Comparison of ENCODE assay signal across 18 mouse cellular contexts in genomic region chr13:31506494-31507167, GRCm38 (mm10). TPM values are rescaled to one million over a fixed set of nuclear protein-coding genes. Genes with fewer than 3 reads are reported as not detected.
DNase-seq lines count a peak whose midpoint lies in the region; ATAC-seq lines count a peak whose summit lies in the region.
"Had no signal": no experiment of that assay in that cellular context is flagged by ENCODE, and none has a peak within 500 bp of the region (broad histone marks: within the 10 kb centered on the region; RNA-seq: fewer than 3 reads in every experiment).

No protein-coding gene starts in this region.

- no peak for DNase-seq in heart, adult 9 months (ENCODE audit: low spot score in 2 of 2)
- DNase-seq in urinary bladder, postnatal 14 days (ENCODE audit: low spot score) = peak; percentile 50
- DNase-seq in urinary bladder, postnatal 10 days (ENCODE audit: low spot score) = no peak
- peak; percentile 47 for DNase-seq in lung, postnatal 36 days
- DNase-seq in frontal cortex, postnatal 10 days (ENCODE audit: low spot score in 2 of 2) = no peak
- no peak for DNase-seq in B cell, adult 2 months
- DNase-seq: adrenal gland, postnatal 10 days; gastrocnemius, postnatal 10 days; kidney, postnatal 25 days; thymus, postnatal 14 days had no signal

- H3K36me3 ChIP-seq in heart, embryonic 16.5 days (ENCODE audit: control insufficient read depth, insufficient read depth) = no peaks in the 10 kb centered on the region
- H3K36me3 ChIP-seq in hindbrain, embryonic 12.5 days = no peaks in the 10 kb centered on the region
- H3K36me3 ChIP-seq: lung, embryonic 15.5 days had no signal

- ATAC-seq in heart, embryonic 16.5 days (replicated peaks; ENCODE audit: extremely low read depth, insufficient read depth, low FRiP score) = 0 out of 2 replicates have a peak, but pooled peaks have one; percentile 14
- ATAC-seq in hindbrain, embryonic 12.5 days (ENCODE audit: low FRiP score) = no peak
- ATAC-seq: forebrain, embryonic 13.5 days had no signal

- H3K4me3 ChIP-seq in heart, embryonic 16.5 days (ENCODE audit: low read length) = no peak overlapping the region
- H3K4me3 ChIP-seq in hindbrain, embryonic 12.5 days = no peak overlapping the region
- H3K4me3 ChIP-seq: forebrain, embryonic 13.5 days; lung, embryonic 15.5 days; myocyte had no signal

- no peak overlapping the region for H3K4me2 ChIP-seq in heart, embryonic 16.5 days (ENCODE audit: low read depth, low read length)
- H3K4me2 ChIP-seq in hindbrain, embryonic 12.5 days (replicated peaks) = no peak overlapping the region
- H3K4me2 ChIP-seq: forebrain, embryonic 13.5 days; hindbrain, embryonic 14.5 days; lung, embryonic 15.5 days had no signal

- WGBS in heart, embryonic 16.5 days = 59% methylated on average over 8 of the region's 8 CpGs
- 79% methylated on average over 8 of the region's 8 CpGs for WGBS in hindbrain, embryonic 12.5 days

- no peaks in the 10 kb centered on the region for H3K27me3 ChIP-seq in heart, embryonic 16.5 days (ENCODE audit: control insufficient read depth, insufficient read depth, low read length)
- H3K27me3 ChIP-seq in hindbrain, embryonic 12.5 days = no peaks in the 10 kb centered on the region
- H3K27me3 ChIP-seq: forebrain, embryonic 13.5 days; lung, embryonic 15.5 days had no signal

- no peaks in the 10 kb centered on the region for H3K9me3 ChIP-seq in heart, embryonic 16.5 days (replicated peaks; ENCODE audit: control insufficient read depth, low read length)
- H3K9me3 ChIP-seq in hindbrain, embryonic 12.5 days (replicated peaks) = no peaks in the 10 kb centered on the region
- H3K9me3 ChIP-seq: forebrain, embryonic 13.5 days; lung, embryonic 15.5 days had no signal

- no peak overlapping the region for H3K27ac ChIP-seq in heart, embryonic 16.5 days (ENCODE audit: low read length)
- H3K27ac ChIP-seq in hindbrain, embryonic 12.5 days = no peak overlapping the region
- H3K27ac ChIP-seq: forebrain, embryonic 13.5 days; hindbrain, embryonic 14.5 days; lung, embryonic 15.5 days had no signal

- H3K9ac ChIP-seq in heart, embryonic 16.5 days (ENCODE audit: low read length) = no peak overlapping the region
- no peak overlapping the region for H3K9ac ChIP-seq in hindbrain, embryonic 12.5 days
- H3K9ac ChIP-seq: forebrain, embryonic 13.5 days; hindbrain, embryonic 14.5 days; lung, embryonic 15.5 days had no signal

- no peaks in the 10 kb centered on the region for H3K4me1 ChIP-seq in heart, embryonic 16.5 days (ENCODE audit: control insufficient read depth, insufficient read depth, low read length)
- H3K4me1 ChIP-seq in hindbrain, embryonic 12.5 days = no peaks in the 10 kb centered on the region
- H3K4me1 ChIP-seq: forebrain, embryonic 13.5 days had no signal

RNA-seq across cellular contexts. Expression of gene Foxq1, which starts 49.3 kb away (rescaled TPM):
- polyA plus RNA-seq in heart, embryonic 16.5 days (2015; fragmentation: Nextera tagmentation; extraction: Ambion mirVana) = 0.09 and 0.14 TPM in 2 replicates
- 2.9 and 3.0 TPM in 2 replicates for polyA plus RNA-seq in hindbrain, embryonic 12.5 days (2016; fragmentation: Nextera tagmentation; extraction: Ambion mirVana)

RNA-seq across cellular contexts. Expression of gene A530084C06Rik, which starts 52.5 kb away (rescaled TPM):
- polyA plus RNA-seq in heart, embryonic 16.5 days (2015; fragmentation: Nextera tagmentation; extraction: Ambion mirVana) = not detected in 2 replicates
- not detected in 2 replicates for polyA plus RNA-seq in hindbrain, embryonic 12.5 days (2016; fragmentation: Nextera tagmentation; extraction: Ambion mirVana)
- polyA plus RNA-seq: embryonic facial prominence, embryonic 11.5 days; forebrain, embryonic 13.5 days; hindbrain, embryonic 14.5 days; lung, embryonic 15.5 days; myocyte; spleen, adult 2 months had no signal

Comparison
In these comparisons a context has a peak if more than half of its experiments do, and no peak if none do; other contexts are left out.
1. DNase-seq: peak in urinary bladder, postnatal 14 days (single experiment) and lung, postnatal 36 days (single experiment); none in heart, adult 9 months (0 of 2), urinary bladder, postnatal 10 days (single experiment), frontal cortex, postnatal 10 days (0 of 2) and B cell, adult 2 months (0 of 2).